Mouse (Mus musculus): ENCODE results near the gene Olfr231. TPM values are rescaled to one million over a fixed set of nuclear protein-coding genes. Genes with fewer than 3 reads are reported as not detected.

The Olfr231 gene
- not detected for total RNA-seq (2021)

GRCm38 (mm10) chr1:174121062-174121461, at the start of gene Olfr231:
TSS of gene Olfr231 (minus strand) at chr1:174121162.
- DNase-seq (ENCODE audit: extremely low spot score in 1 of 2, low spot score in 1 of 2) = no peak

GRCm38 (mm10) chr1:174169024-174169423, 48.1 kb upstream of the Olfr231 start:
- no peak for DNase-seq (ENCODE audit: extremely low spot score in 1 of 2, low spot score in 1 of 2)

DNA sequence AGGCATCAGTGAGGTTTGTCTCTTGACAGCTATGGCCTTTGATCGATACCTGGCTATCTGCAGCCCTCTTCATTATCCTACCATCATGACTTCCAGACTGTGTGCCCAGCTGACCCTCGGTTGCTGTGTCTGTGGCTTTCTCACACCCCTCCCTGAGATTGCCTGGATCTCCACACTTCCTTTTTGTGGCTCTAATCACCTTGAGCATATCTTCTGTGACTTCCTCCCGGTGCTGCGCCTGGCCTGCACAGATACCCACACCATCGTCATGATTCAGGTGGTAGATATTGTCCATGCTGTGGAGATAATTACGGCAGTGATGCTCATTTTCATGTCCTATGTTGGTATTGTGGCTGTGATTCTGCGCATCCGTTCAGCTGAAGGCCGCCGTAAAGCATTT, 38.1 kb upstream of the Olfr231 start:
- no peak for DNase-seq (ENCODE audit: extremely low spot score in 1 of 2, low spot score in 1 of 2)

DNA sequence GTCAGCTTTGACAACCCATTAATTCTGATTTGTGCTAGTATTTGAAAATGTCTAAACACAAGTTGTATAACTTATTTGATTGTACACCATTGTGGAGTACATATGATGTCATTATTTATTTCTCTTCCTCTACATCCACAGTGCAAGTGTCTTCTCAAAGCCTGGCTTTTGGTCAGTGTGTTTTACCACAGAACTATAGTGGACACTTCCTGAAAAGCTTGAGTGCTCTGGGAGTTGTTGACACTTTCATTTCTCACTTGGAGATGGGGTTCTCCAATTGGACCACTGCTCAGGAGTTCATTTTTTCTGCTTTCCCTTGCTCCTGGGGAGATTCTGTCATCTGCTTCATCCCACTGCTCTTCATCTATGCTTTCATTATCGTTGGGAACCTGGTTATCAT, 37.5 kb upstream of the Olfr231 start:
- DNase-seq (ENCODE audit: extremely low spot score in 1 of 2, low spot score in 1 of 2) = no peak

DNA sequence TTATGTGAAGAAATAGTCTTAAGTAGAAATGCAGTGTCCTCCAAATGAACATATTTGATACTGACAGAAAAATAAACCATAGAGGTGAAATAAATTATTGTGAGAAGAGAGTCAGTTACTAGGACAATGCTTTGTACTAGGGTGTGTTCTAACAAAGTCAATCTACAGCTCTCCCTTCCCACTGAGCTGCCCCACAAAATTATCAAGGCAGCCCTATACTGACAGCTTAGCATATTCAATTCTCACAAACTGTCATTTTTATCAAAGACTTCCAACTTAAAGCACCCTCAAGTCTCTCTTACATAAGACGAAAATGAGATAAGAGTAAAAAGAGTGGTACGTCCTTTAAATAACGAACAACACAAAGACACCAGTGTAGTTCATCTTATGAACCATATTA, 36.7 kb upstream of the Olfr231 start:
- no peak for DNase-seq (ENCODE audit: extremely low spot score in 1 of 2, low spot score in 1 of 2)

GRCm38 (mm10) chr1:174155333-174155732, 34.4 kb upstream of the Olfr231 start, which contains the start of gene Olfr420:
TSS of gene Olfr420 (plus strand) at chr1:174155633.
- no peak for DNase-seq (ENCODE audit: extremely low spot score in 1 of 2, low spot score in 1 of 2)

DNA sequence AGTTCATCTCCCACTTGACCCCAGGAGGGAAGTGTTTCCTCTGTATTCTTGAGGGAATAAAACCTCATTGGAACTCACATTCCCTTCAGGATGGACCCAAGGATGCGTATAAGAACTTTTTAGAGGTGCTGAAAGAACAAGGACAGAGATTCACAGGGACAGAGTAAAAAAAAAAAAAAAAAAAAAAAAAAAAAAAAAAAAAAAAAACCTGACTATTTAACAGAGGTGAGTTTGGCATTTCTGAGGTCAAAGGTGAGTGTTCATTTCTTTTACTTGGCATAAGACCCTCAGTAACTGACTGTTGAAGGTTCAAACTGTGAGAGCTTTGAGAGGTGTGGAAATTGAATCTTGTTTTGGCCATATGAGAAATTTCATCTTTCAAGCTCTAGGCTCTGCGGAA, 28.3 kb upstream of the Olfr231 start:
- no peak for DNase-seq (ENCODE audit: extremely low spot score in 1 of 2, low spot score in 1 of 2)

DNA sequence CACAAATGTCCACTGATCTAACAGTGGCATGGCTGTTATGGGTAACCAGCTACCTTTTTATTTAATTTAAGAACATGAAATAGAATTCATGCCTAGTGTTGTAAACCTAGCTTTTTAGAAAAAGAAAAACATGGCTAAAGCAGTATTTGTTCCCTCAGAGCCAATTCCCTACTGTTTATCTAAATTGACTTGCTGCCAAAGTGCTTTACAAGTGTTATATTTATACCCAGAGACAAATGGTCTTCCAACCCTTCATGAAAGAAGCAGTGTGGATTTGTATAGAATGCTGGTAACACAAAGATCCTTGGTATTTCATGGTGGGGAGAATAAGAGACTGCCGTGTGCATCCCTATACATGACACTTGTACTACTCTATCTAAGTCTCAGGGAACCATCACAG, 25.7 kb upstream of the Olfr231 start:
- no peak for DNase-seq (ENCODE audit: extremely low spot score in 1 of 2, low spot score in 1 of 2)

- no peak for DNase-seq (ENCODE audit: extremely low spot score in 1 of 2, low spot score in 1 of 2)
These were observed 20.4 kb upstream of the Olfr231 start for GRCm38 (mm10) chr1:174141384-174141783.

GRCm38 (mm10) chr1:174131999-174132398, 11.0 kb upstream of the Olfr231 start:
- DNase-seq (ENCODE audit: extremely low spot score in 1 of 2, low spot score in 1 of 2) = no peak

GRCm38 (mm10) chr1:174131217-174131616, 10.3 kb upstream of the Olfr231 start, which contains the start of gene Olfr424:
TSS of gene Olfr424 (plus strand) at chr1:174131517.
- no peak for DNase-seq (ENCODE audit: extremely low spot score in 1 of 2, low spot score in 1 of 2)

DNA sequence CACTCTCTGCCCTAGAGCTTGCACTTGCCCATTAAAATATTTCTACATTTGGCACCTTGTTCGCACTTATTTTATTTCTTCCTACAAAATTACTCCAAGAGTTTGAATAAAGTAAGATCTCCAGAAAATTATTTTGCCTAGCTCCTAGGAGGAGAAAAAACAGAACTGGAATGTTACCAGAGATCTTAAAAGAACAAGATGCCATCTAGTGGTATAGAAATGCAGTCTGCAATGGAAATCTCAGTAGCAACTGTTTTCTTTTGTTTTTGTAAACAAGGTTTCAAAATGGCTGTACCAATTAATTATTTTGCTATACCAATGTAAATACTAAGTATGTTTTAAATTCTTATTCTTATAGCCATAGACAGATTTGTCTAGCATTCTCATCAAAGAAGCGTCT, 17.2 kb downstream of the Olfr231 start:
- no peak for DNase-seq (ENCODE audit: extremely low spot score in 1 of 2, low spot score in 1 of 2)

DNA sequence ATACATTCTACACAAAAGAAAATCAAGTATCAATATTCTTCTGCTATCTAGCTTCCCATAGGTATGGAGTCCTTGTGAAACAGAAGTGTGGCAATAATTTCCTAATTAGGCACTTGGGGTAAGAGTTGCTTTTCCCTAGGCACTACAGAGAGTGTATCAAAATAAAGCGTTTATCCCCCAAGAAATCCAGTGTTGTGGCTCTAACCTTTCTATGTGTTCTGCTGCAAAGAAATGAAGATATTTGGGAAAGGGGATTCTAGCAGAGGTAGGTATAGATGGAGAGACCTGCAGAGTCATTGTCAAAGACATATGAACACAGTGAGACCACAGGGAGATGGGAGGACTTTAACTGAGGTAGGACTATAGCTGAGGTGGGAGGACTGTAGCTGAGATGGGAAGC, 24.4 kb downstream of the Olfr231 start, which contains the start of gene Olfr427:
TSS of gene Olfr427 (plus strand) at position 301 of the 400 bp plus-strand sequence.
- DNase-seq (ENCODE audit: extremely low spot score in 1 of 2, low spot score in 1 of 2) = no peak

- DNase-seq (ENCODE audit: extremely low spot score in 1 of 2, low spot score in 1 of 2) = no peak
These were observed 36.9 kb downstream of the Olfr231 start, which contains the start of gene Olfr429 for GRCm38 (mm10) chr1:174084031-174084430. TSS of gene Olfr429 (plus strand) at chr1:174084331.

- DNase-seq (ENCODE audit: extremely low spot score in 1 of 2, low spot score in 1 of 2) = no peak
These were observed 54.7 kb downstream of the Olfr231 start, which contains the start of gene Olfr430 for GRCm38 (mm10) chr1:174066305-174066704. TSS of gene Olfr430 (plus strand) at chr1:174066605.

Other genes with a start within 250 kb of the Olfr231 start
- not detected for gene Ifi211, start 208.1 kb downstream of the Olfr231 start, total RNA-seq (2021)
- gene Mndal, start 178.7 kb downstream of the Olfr231 start, total RNA-seq (2021) = 10 to 100 TPM in 1 of 2 experiments, 1 to 10 TPM in 1; 9.9 to 12.0 TPM
- 1 to 10 TPM; 4.8 to 6.3 TPM for gene Ifi203, start 178.5 kb downstream of the Olfr231 start, total RNA-seq (2021)
- not detected for gene Ifi202b, start 138.4 kb downstream of the Olfr231 start, total RNA-seq (2021)
- gene Ifi205, start 89.4 kb downstream of the Olfr231 start, total RNA-seq (2021) = not detected
- not detected for gene Olfr433, start 80.5 kb downstream of the Olfr231 start, total RNA-seq (2021)
- not detected for gene Olfr432, start 72.0 kb downstream of the Olfr231 start, total RNA-seq (2021)
- gene Olfr430, start 54.6 kb downstream of the Olfr231 start, total RNA-seq (2021) = not detected
- gene Olfr429, start 36.8 kb downstream of the Olfr231 start, total RNA-seq (2021) = not detected
- not detected for gene Olfr427, start 24.3 kb downstream of the Olfr231 start, total RNA-seq (2021)
- gene Olfr424, start 10.4 kb upstream of the Olfr231 start, total RNA-seq (2021) = not detected
- not detected for gene Olfr420, start 34.5 kb upstream of the Olfr231 start, total RNA-seq (2021)
- gene Spta1, start 51.6 kb upstream of the Olfr231 start, total RNA-seq (2021) = under 1 TPM; 0.07 to 0.12 TPM
- not detected for gene Olfr419, start 130.9 kb upstream of the Olfr231 start, total RNA-seq (2021)
- gene Mptx1, start 209.4 kb upstream of the Olfr231 start, total RNA-seq (2021) = not detected
- not detected for gene Olfr417, start 244.0 kb upstream of the Olfr231 start, total RNA-seq (2021)